9 mouse cellular contexts compared by ENCODE assay signal in genomic region chr8:116771797-116772343, GRCm38 (mm10). TPM values are rescaled to one million over a fixed set of nuclear protein-coding genes. Genes with fewer than 3 reads are reported as not detected.
DNase-seq lines count a peak whose midpoint lies in the region; ATAC-seq and TF ChIP-seq lines count a peak whose summit lies in the region.
"Had no signal": no experiment of that assay in that cellular context is flagged by ENCODE, and none has a peak within 500 bp of the region (broad histone marks: within the 10 kb centered on the region; RNA-seq: fewer than 3 reads in every experiment).

No protein-coding gene starts in this region.

- no peak overlapping the region for H3K9ac ChIP-seq in liver, postnatal 0 days (replicated peaks)
- H3K9ac ChIP-seq in liver, embryonic 11.5 days (ENCODE audit: low read depth, low read length), result no peak overlapping the region

- TF ChIP-seq CTCF in liver, postnatal 0 days (IDR thresholded peaks at IDR 0.05; ENCODE audit: low read depth), result peak; percentile 57

- no peak for TF ChIP-seq EP300 in liver, postnatal 0 days (IDR thresholded peaks at IDR 0.05; ENCODE audit: low read depth)

- H3K4me3 ChIP-seq in liver, postnatal 0 days (ENCODE audit: low read depth, low read length), result no peak overlapping the region
- no peak overlapping the region for H3K4me3 ChIP-seq in liver, embryonic 11.5 days (ENCODE audit: low read depth, low read length)

- no peaks in the 10 kb centered on the region for H3K9me3 ChIP-seq in liver, postnatal 0 days (ENCODE audit: low read length)
- H3K9me3 ChIP-seq in liver, embryonic 11.5 days (ENCODE audit: control insufficient read depth, low read length), result no peaks in the 10 kb centered on the region

- no peaks in the 10 kb centered on the region for H3K36me3 ChIP-seq in liver, postnatal 0 days (replicated peaks; ENCODE audit: insufficient read depth, low read length)
- H3K36me3 ChIP-seq in liver, embryonic 11.5 days (ENCODE audit: control insufficient read depth, insufficient read depth, low read length), result no peaks in the 10 kb centered on the region

- intact Hi-C loops in left cerebral cortex, postnatal 25 days (cut with DNase I), result no loop called here

- no peak overlapping the region for H3K27ac ChIP-seq in liver, postnatal 0 days (ENCODE audit: low read depth)
- no peak overlapping the region for H3K27ac ChIP-seq in liver, embryonic 11.5 days (ENCODE audit: low read depth, low read length)

- peak; percentile 15 to 38 for DNase-seq in cerebellum, postnatal 14 days
- DNase-seq in cerebellum, adult 9-10 months, result no peak
- no peak for DNase-seq in liver, postnatal 0 days
- no peak for DNase-seq in liver, embryonic 11.5 days (ENCODE audit: low spot score)
- DNase-seq in left cerebral cortex, postnatal 25 days (ENCODE audit: low spot score in 2 of 2), result no peak
- DNase-seq: right cerebral cortex, postnatal 25 days had no signal

- ATAC-seq in liver, postnatal 0 days, result no peak
- ATAC-seq in liver, embryonic 11.5 days (replicated peaks; ENCODE audit: low FRiP score), result no peak
- peak; percentile 59 for ATAC-seq in granulocyte monocyte progenitor cell, adult 5-6 weeks (replicated peaks; ENCODE audit: poor library complexity, severe bottlenecking)
- 0 out of 2 replicates have a peak, but pooled peaks have one; percentile 59 for ATAC-seq in megakaryocyte-erythroid progenitor cell, adult 5-6 weeks (replicated peaks; ENCODE audit: low FRiP score, low TSS enrichment, poor library complexity, severe bottlenecking)
- no peak for ATAC-seq in activated CD4-positive, CD25-positive, alpha-beta regulatory T cell, adult 4 months

- no peak overlapping the region for H3K4me2 ChIP-seq in liver, postnatal 0 days (ENCODE audit: low read depth, low read length)
- H3K4me2 ChIP-seq in liver, embryonic 11.5 days, result no peak overlapping the region

- no peaks in the 10 kb centered on the region for H3K4me1 ChIP-seq in liver, postnatal 0 days (ENCODE audit: insufficient read depth)
- no peaks in the 10 kb centered on the region for H3K4me1 ChIP-seq in liver, embryonic 11.5 days (replicated peaks; ENCODE audit: control insufficient read depth, insufficient read depth, low read length)

- no peaks in the 10 kb centered on the region for H3K27me3 ChIP-seq in liver, postnatal 0 days (ENCODE audit: insufficient read depth, low read length)
- no peaks in the 10 kb centered on the region for H3K27me3 ChIP-seq in liver, embryonic 11.5 days (replicated peaks; ENCODE audit: control insufficient read depth, insufficient read depth, low read length)

- 50% methylated on average over 7 of the region's 7 CpGs for WGBS in liver, postnatal 0 days (ENCODE audit: insufficient replicate concordance)
- 73% methylated on average over 7 of the region's 7 CpGs for WGBS in liver, embryonic 11.5 days

RNA-seq across cellular contexts. Expression of gene Cdyl2, which starts 39.1 kb away (rescaled TPM):
- 1.8 and 2.3 TPM in 2 replicates for polyA plus RNA-seq in liver, postnatal 0 days (2015; fragmentation: Nextera tagmentation; extraction: Ambion mirVana)
- polyA plus RNA-seq in liver, embryonic 11.5 days (2014; fragmentation: Nextera tagmentation; extraction: Ambion mirVana), result 6.3 and 7.9 TPM in 2 replicates
- 5.4 TPM in 2 replicates for total RNA-seq in granulocyte monocyte progenitor cell, adult 5-6 weeks (2014; fragmentation: Nextera tagmentation)
- total RNA-seq in granulocyte monocyte progenitor cell, adult 5-6 weeks (2017), result 4.4 and 7.0 TPM in 2 replicates
- 2.4 and 4.0 TPM in 2 replicates for total RNA-seq in megakaryocyte-erythroid progenitor cell, adult 5-6 weeks (2014; fragmentation: Nextera tagmentation)
- total RNA-seq in megakaryocyte-erythroid progenitor cell, adult 5-6 weeks (2017), result 3.6 and 4.4 TPM in 2 replicates
- polyA plus RNA-seq in activated CD4-positive, CD25-positive, alpha-beta regulatory T cell, adult 4 months (2017; shearing (Covaris generic)), result 10 to 100 TPM; 12.0 to 14.9 TPM
- total RNA-seq in left cerebral cortex, postnatal 25 days (2021), result 10 to 100 TPM; 20.2 to 28.4 TPM

Comparison
In these comparisons a context has a peak if more than half of its experiments do, and no peak if none do; other contexts are left out.
1. DNase-seq: peak in cerebellum, postnatal 14 days (2 of 2); none in cerebellum, adult 9-10 months (single experiment), liver, postnatal 0 days (single experiment), liver, embryonic 11.5 days (single experiment) and left cerebral cortex, postnatal 25 days (0 of 2).
2. ATAC-seq: peak in granulocyte monocyte progenitor cell, adult 5-6 weeks (single experiment) and megakaryocyte-erythroid progenitor cell, adult 5-6 weeks (single experiment); none in liver, postnatal 0 days (single experiment), liver, embryonic 11.5 days (single experiment) and activated CD4-positive, CD25-positive, alpha-beta regulatory T cell, adult 4 months (single experiment).